Mouse (Mus musculus) heart, adult 2 months (tissue): ENCODE results near the gene Cyp46a1.

Source experiments
- CTCF ChIP-seq: fragments of 200-600 bp; IDR thresholded peaks from 2 replicates; pipeline ENCODE4 v1.8.1; 2022; ENCODE audit warnings: antibody characterized with exemption, mild to moderate bottlenecking, moderate library complexity
- EP300 ChIP-seq: fragments of 200-500 bp; IDR thresholded peaks from 2 replicates; pipeline ENCODE4 v1.6.1; 2011; ENCODE audit warnings: low read depth, low read length, control low read depth; ENCODE audit not compliant: insufficient read depth
- POLR2A ChIP-seq: fragments of 200-500 bp; IDR thresholded peaks from 2 replicates; pipeline ENCODE4 v1.6.1; 2011; ENCODE audit warnings: mild to moderate bottlenecking, low read depth, low read length, control low read depth; ENCODE audit not compliant: insufficient read depth

DNA sequence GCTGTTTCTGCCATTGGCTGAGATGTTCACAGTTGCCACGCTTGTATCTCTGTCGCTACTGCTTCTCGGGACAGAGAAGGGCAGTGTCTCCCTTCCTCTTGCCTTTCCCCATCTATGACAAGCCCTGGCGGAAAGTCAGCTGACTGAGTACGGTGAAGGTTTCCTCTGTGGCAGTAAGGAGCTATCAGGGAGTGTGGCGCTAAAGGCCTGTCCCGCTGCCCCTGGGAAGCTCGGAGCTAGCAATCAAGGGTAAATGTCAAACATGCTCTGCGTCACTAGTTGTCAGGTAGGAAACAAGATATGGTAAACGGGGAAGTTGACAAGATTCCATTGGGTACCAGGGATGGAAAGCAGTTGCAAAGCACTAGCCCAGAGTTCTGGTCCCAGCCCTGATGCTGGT is 18.4 kb upstream of the Cyp46a1 start:
- TF ChIP-seq POLR2A: no peak
- TF ChIP-seq CTCF: no peak
- no peak for TF ChIP-seq EP300
